In the genomic region with DNA sequence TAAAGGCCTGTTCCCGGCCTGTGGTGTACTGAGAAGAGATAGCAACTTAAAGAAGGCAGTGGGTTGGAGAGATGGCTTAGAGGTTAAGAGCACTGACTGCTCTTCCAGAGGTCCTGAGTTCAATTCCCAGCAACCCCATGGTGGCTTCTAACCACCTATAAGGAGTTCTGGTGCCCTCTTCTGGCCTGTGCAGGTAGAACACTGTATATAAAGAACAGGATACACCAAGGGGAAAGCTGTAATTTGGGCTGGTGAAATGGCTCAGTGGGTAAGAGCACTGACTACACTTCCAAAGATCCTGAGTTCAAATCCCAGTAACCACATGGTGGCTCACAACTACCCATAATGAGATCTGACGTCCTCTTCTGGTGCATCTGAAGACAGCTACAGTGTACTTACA, we compare ENCODE assay signal across 33 mouse cellular contexts. TPM values are rescaled to one million over a fixed set of nuclear protein-coding genes. Genes with fewer than 3 reads are reported as not detected.
"Had no signal": no experiment of that assay in that cellular context is flagged by ENCODE, and none has a peak within 500 bp of the region (broad histone marks: within the 10 kb centered on the region; RNA-seq: fewer than 3 reads in every experiment).

No protein-coding gene starts in this region.

RNA-seq across cellular contexts. Expression of a gene that starts 39.1 kb away (rescaled TPM):
- total RNA-seq: granulocyte monocyte progenitor cell, adult 5-6 weeks had no signal
- polyA plus RNA-seq: hindbrain, embryonic 10.5 days; hindbrain, embryonic 12.5 days; inflammation-experienced regulatory T-cells, adult 6 months; limb, embryonic 12.5 days; liver, embryonic 13.5 days had no signal

RNA-seq across cellular contexts. Expression of a gene that starts 48.6 kb away (rescaled TPM):
- total RNA-seq: gastrocnemius, postnatal 10 days; gastrocnemius, postnatal 4 days; granulocyte monocyte progenitor cell, adult 5-6 weeks; heart, postnatal 10 days; heart, postnatal 4 days; layer of hippocampus, postnatal 10 days had no signal
- polyA plus RNA-seq: heart, embryonic 12.5 days; heart, embryonic 14.5 days; heart, embryonic 16.5 days; limb, embryonic 10.5 days; limb, embryonic 12.5 days; liver, embryonic 11.5 days; liver, embryonic 13.5 days had no signal

RNA-seq across cellular contexts. Expression of a gene that starts 49.6 kb away (rescaled TPM):
- total RNA-seq: gastrocnemius, adult 2 months; gastrocnemius, postnatal 10 days; gastrocnemius, postnatal 25 days; gastrocnemius, postnatal 4 days; granulocyte monocyte progenitor cell, adult 5-6 weeks; heart, adult 18-20 months; heart, adult 8-10 months; heart, postnatal 10 days; heart, postnatal 25 days; heart, postnatal 4 days; layer of hippocampus, adult 2 months; layer of hippocampus, postnatal 10 days; layer of hippocampus, postnatal 25 days; left cerebral cortex, adult 2 months; left cerebral cortex, postnatal 14 days; left cerebral cortex, postnatal 36 days had no signal
- polyA plus RNA-seq: heart, embryonic 10.5 days; heart, embryonic 12.5 days; heart, embryonic 14.5 days; heart, embryonic 16.5 days; hindbrain, embryonic 10.5 days; hindbrain, embryonic 12.5 days; hindbrain, embryonic 14.5 days; hindbrain, embryonic 16.5 days; inflammation-experienced regulatory T-cells, adult 6 months; intestine, embryonic 15.5 days; kidney, adult 2 months; kidney, embryonic 15.5 days; limb, embryonic 10.5 days; limb, embryonic 12.5 days; limb, embryonic 14.5 days; liver, embryonic 11.5 days; liver, embryonic 13.5 days had no signal

RNA-seq across cellular contexts. Expression of a gene that starts 53.6 kb away (rescaled TPM):
- total RNA-seq: gastrocnemius, adult 2 months; gastrocnemius, postnatal 10 days; gastrocnemius, postnatal 4 days; granulocyte monocyte progenitor cell, adult 5-6 weeks; layer of hippocampus, adult 2 months; layer of hippocampus, postnatal 10 days; layer of hippocampus, postnatal 25 days; left cerebral cortex, adult 2 months; left cerebral cortex, postnatal 14 days; left cerebral cortex, postnatal 36 days had no signal
- polyA plus RNA-seq: heart, embryonic 10.5 days; heart, embryonic 12.5 days; heart, embryonic 14.5 days; hindbrain, embryonic 10.5 days; hindbrain, embryonic 12.5 days; hindbrain, embryonic 14.5 days; hindbrain, embryonic 16.5 days; inflammation-experienced regulatory T-cells, adult 6 months; intestine, embryonic 15.5 days; limb, embryonic 10.5 days; limb, embryonic 12.5 days; liver, embryonic 11.5 days; liver, embryonic 13.5 days had no signal
